Comparison of ENCODE assay signal across 8 mouse cellular contexts in genomic region chr7:45830427-45831127, GRCm38 (mm10). TPM values are rescaled to one million over a fixed set of nuclear protein-coding genes. Genes with fewer than 3 reads are reported as not detected.
DNase-seq lines count a peak whose midpoint lies in the region; ATAC-seq lines count a peak whose summit lies in the region.

Gene Grwd1, minus strand, starts transcription at chr7:45830944.

- H3K4me3 ChIP-seq in megakaryocyte, embryonic 14.5 days (replicated peaks), result peak within 1 kb of the TSS; percentile 98

- DNase-seq in gastrocnemius, adult 8-10 months (ENCODE audit: low spot score in 2 of 2), result peak; percentile 71 to 72
- peak; percentile 80 for DNase-seq in hindlimb bud, embryonic 11.5 days (ENCODE audit: extremely low spot score, low read depth, low spot score)
- peak; percentile 79 to 85 for DNase-seq in left cerebral cortex, adult 8-10 months (ENCODE audit: low spot score in 2 of 2)
- DNase-seq in right cerebral cortex, postnatal 10 days (ENCODE audit: low spot score in 2 of 2), result peak; percentile 91 to 94
- peak; percentile 77 to 80 for DNase-seq in urinary bladder, postnatal 4 days (ENCODE audit: low spot score in 2 of 2)

- H3K9me3 ChIP-seq in megakaryocyte, embryonic 14.5 days, result no peaks in the 10 kb centered on the region

- peak; percentile 99 for ATAC-seq in activated CD4-positive, CD25-positive, alpha-beta regulatory T cell, adult 4 months
- ATAC-seq in common myeloid progenitor, adult 5-6 weeks (replicated peaks; ENCODE audit: low read depth, poor library complexity, severe bottlenecking), result peak; percentile 94

- peaks cover 42% of the 10 kb centered on the region for H3K27me3 ChIP-seq in megakaryocyte, embryonic 14.5 days (replicated peaks)

- peaks cover 52% of the 10 kb centered on the region for H3K4me1 ChIP-seq in megakaryocyte, embryonic 14.5 days

- peaks cover 39% of the 10 kb centered on the region for H3K36me3 ChIP-seq in megakaryocyte, embryonic 14.5 days (replicated peaks; ENCODE audit: low read length)

RNA-seq across cellular contexts. Expression of gene Grwd1, which starts in this region (rescaled TPM):
- 10 to 100 TPM; 16.1 to 25.3 TPM for polyA plus RNA-seq in activated CD4-positive, CD25-positive, alpha-beta regulatory T cell, adult 4 months (2017; shearing (Covaris generic))
- total RNA-seq in common myeloid progenitor, adult 5-6 weeks (2017), result 26.9 and 27.6 TPM in 2 replicates
- total RNA-seq in gastrocnemius, adult 8-10 months (2022), result 10 to 100 TPM; 15.5 to 17.3 (median 16.1) TPM
- 10 to 100 TPM; 20.5 to 22.8 (median 21.6) TPM for total RNA-seq in left cerebral cortex, adult 8-10 months (2022)
- 6.0 and 20.5 TPM in 2 replicates for polyA plus RNA-seq in megakaryocyte, embryonic 14.5 days (2012; ENCODE audit: insufficient read depth, low replicate concordance)

Comparison
In these comparisons a context has a peak if more than half of its experiments do, and no peak if none do; other contexts are left out.
1. Peak in every context shown above with its lines: DNase-seq, ATAC-seq and H3K4me3 ChIP-seq.